Mouse (Mus musculus) C2C12 (cell line): ENCODE measurements around the gene Thap4. TPM values are rescaled to one million over a fixed set of nuclear protein-coding genes. Genes with fewer than 3 reads are reported as not detected.

Experiments used
- H3K27me3 ChIP-seq: one replicate; pipeline ENCODE4 v1.6.1; 2011; ENCODE audit not compliant: control insufficient read depth, insufficient read depth, insufficient read length
- H3K36me3 ChIP-seq: one replicate; pipeline ENCODE4 v1.6.1; 2011; ENCODE audit not compliant: control insufficient read depth, insufficient read depth
- H3K4me3 ChIP-seq: one replicate; pipeline ENCODE4 v1.5.1; 2011; ENCODE audit warnings: mild to moderate bottlenecking, control low read depth; ENCODE audit not compliant: poor library complexity, insufficient read depth, severe bottlenecking
- H3K79me2 ChIP-seq: one replicate; pipeline ENCODE4 v1.6.1; 2011; ENCODE audit not compliant: control insufficient read depth, insufficient read depth
- H3K79me3 ChIP-seq: one replicate; pipeline ENCODE4 v1.6.1; 2011; ENCODE audit warnings: low read depth, control low read depth
- H3ac ChIP-seq: one replicate; pipeline ENCODE3; 2011; ENCODE audit warnings: low read depth; ENCODE audit not compliant: control insufficient read depth, insufficient read length
- CEBPB ChIP-seq: IDR thresholded peaks from one replicate; pipeline ENCODE4 v1.6.1; 2011; ENCODE audit warnings: low read depth, mild to moderate bottlenecking, control low read depth, moderate library complexity
- CTCF ChIP-seq: IDR thresholded peaks from one replicate; pipeline ENCODE4 v1.5.1; 2011; ENCODE audit not compliant: control insufficient read depth, insufficient read depth, insufficient read length
- FOSL1 ChIP-seq: IDR thresholded peaks from one replicate; pipeline ENCODE4 v1.8.0; 2011; ENCODE audit warnings: mild to moderate bottlenecking, low read length; ENCODE audit not compliant: poor library complexity, insufficient read depth, severe bottlenecking
- MAX ChIP-seq: IDR thresholded peaks from one replicate; pipeline ENCODE4 v1.6.1; 2011; ENCODE audit warnings: mild to moderate bottlenecking, control low read depth
- MYOD1 ChIP-seq: IDR thresholded peaks from one replicate; pipeline ENCODE4 v1.6.1; 2011; ENCODE audit warnings: low read depth; ENCODE audit not compliant: control insufficient read depth, insufficient read length
- MYOG ChIP-seq: IDR thresholded peaks from one replicate; pipeline ENCODE4 v1.6.1; 2011; ENCODE audit not compliant: control insufficient read depth, insufficient read length; ENCODE audit errors: extremely low read depth
- USF1 ChIP-seq: IDR thresholded peaks from one replicate; pipeline ENCODE4 v1.6.1; 2011; ENCODE audit warnings: low read depth, mild to moderate bottlenecking, control low read depth, moderate library complexity
- polyA plus RNA-seq: library from polyadenylated mRNA; unstranded; fragments of >200 nt; fragmentation: generic; extraction: Trizol; gene quantifications from one replicate; pipeline ENCODE4 v1.2.1, GENCODE M21; 2012; ENCODE audit warnings: missing spikeins

The Thap4 gene
- polyA plus RNA-seq, 1 experiment: 65.2 TPM

- Histone ChIP-seq H3ac (peak overlapping the region; percentile 85), H3K79me2 (peaks cover 78% of the 10 kb centered on the region), H3K27me3 (no peaks in the 10 kb centered on the region), H3K4me3 (peak overlapping the region; percentile 63), H3K79me3 (peaks cover 42% of the 10 kb centered on the region), H3K36me3 (peaks cover 45% of the 10 kb centered on the region)
- no peak for TF ChIP-seq MYOG
- no peak for TF ChIP-seq USF1
- no peak for TF ChIP-seq MYOD1
These were observed 46.2 kb upstream of the Thap4 start for GRCm38 (mm10) chr1:93800670-93801503.

GRCm38 (mm10) chr1:93795886-93796285, 41.2 kb upstream of the Thap4 start:
- Histone ChIP-seq H3ac (no peak overlapping the region), H3K4me3 (no peak overlapping the region), H3K79me2 (peaks cover 50% of the 10 kb centered on the region), H3K27me3 (no peaks in the 10 kb centered on the region), H3K36me3 (peaks cover 91% of the 10 kb centered on the region), H3K79me3 (peaks cover 23% of the 10 kb centered on the region)
- TF ChIP-seq MYOD1 (no peak), USF1 (no peak), MAX (no peak), FOSL1 (no peak), MYOG (no peak), CTCF (no peak), CEBPB (no peak)

- Histone ChIP-seq H3K79me2 (peaks cover 37% of the 10 kb centered on the region), H3K79me3 (peaks cover 12% of the 10 kb centered on the region), H3ac (no peak overlapping the region), H3K4me3 (no peak overlapping the region), H3K36me3 (peaks cover 89% of the 10 kb centered on the region), H3K27me3 (no peaks in the 10 kb centered on the region)
- TF ChIP-seq MYOD1 (no peak), USF1 (no peak), FOSL1 (no peak), MAX (no peak), CTCF (no peak), CEBPB (no peak), MYOG (no peak)
These were observed 39.9 kb upstream of the Thap4 start for GRCm38 (mm10) chr1:93794526-93794925.

- peaks cover 81% of the 10 kb centered on the region for H3K36me3 ChIP-seq
- H3ac ChIP-seq: no peak overlapping the region
- no peak for TF ChIP-seq USF1
- no peak for TF ChIP-seq MAX
- TF ChIP-seq CEBPB: no peak
- TF ChIP-seq MYOG: no peak
- TF ChIP-seq MYOD1: no peak
- no peak for TF ChIP-seq FOSL1
- no peak for TF ChIP-seq CTCF
- no peak overlapping the region for H3K4me3 ChIP-seq
- no peaks in the 10 kb centered on the region for H3K79me3 ChIP-seq
- no peaks in the 10 kb centered on the region for H3K27me3 ChIP-seq
- H3K79me2 ChIP-seq: no peaks in the 10 kb centered on the region
These were observed 32.2 kb upstream of the Thap4 start for GRCm38 (mm10) chr1:93786912-93787311.

GRCm38 (mm10) chr1:93776686-93777085, 22.0 kb upstream of the Thap4 start:
- Histone ChIP-seq H3ac (no peak overlapping the region), H3K27me3 (no peaks in the 10 kb centered on the region), H3K4me3 (no peak overlapping the region), H3K79me2 (no peaks in the 10 kb centered on the region), H3K79me3 (peaks cover 2% of the 10 kb centered on the region), H3K36me3 (peaks cover 56% of the 10 kb centered on the region)
- no peak for TF ChIP-seq USF1
- TF ChIP-seq FOSL1: no peak
- TF ChIP-seq CTCF: no peak
- TF ChIP-seq CEBPB: no peak
- TF ChIP-seq MAX: no peak
- no peak for TF ChIP-seq MYOD1
- no peak for TF ChIP-seq MYOG

GRCm38 (mm10) chr1:93769901-93770300, 15.2 kb upstream of the Thap4 start:
- H3K4me3 ChIP-seq: no peak overlapping the region
- peaks cover 37% of the 10 kb centered on the region for H3K36me3 ChIP-seq
- no peak overlapping the region for H3ac ChIP-seq
- H3K27me3 ChIP-seq: no peaks in the 10 kb centered on the region
- H3K79me3 ChIP-seq: peaks cover 36% of the 10 kb centered on the region
- peaks cover 36% of the 10 kb centered on the region for H3K79me2 ChIP-seq
- TF ChIP-seq CTCF (no peak), CEBPB (no peak), FOSL1 (no peak)
